In the genomic region with DNA sequence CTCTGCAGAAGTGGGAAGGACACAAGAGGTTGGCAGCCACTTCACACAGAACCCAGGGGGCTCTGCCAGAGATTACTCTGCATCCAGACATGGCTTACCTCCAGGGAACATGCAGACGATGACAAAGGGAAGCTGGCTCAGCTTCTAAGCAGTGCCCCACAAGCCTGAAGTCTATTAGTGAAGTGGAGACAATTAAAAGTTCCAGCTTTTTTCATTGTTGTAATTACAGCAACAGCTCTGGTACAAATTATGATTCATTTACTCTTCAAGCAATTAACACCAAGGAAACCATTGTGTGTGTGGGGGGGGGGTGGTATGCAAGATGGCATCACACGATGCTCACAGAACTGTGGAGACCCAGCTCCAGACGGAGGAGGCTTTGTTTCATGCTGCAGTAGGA, we compare ENCODE assay signal across 16 mouse cellular contexts.
"Had no signal": no experiment of that assay in that cellular context is flagged by ENCODE, and none has a peak within 500 bp of the region (broad histone marks: within the 10 kb centered on the region; RNA-seq: fewer than 3 reads in every experiment).

No protein-coding gene starts in this region.

- H3K4me3 ChIP-seq: intestine, embryonic 15.5 days; limb, embryonic 15.5 days; liver, embryonic 12.5 days; megakaryocyte, embryonic 14.5 days; neural tube, embryonic 12.5 days had no signal

- H3K9ac ChIP-seq: intestine, embryonic 15.5 days; limb, embryonic 15.5 days; liver, embryonic 12.5 days; lung, embryonic 14.5 days; neural tube, embryonic 12.5 days had no signal

- DNase-seq: kidney, adult 18-20 months; kidney, postnatal 14 days; layer of hippocampus, postnatal 36 days; lung, embryonic 14.5 days; lung, postnatal 10 days; right cerebral cortex, postnatal 4 days; spleen, adult 18-20 months; thymus, adult 2 months; thymus, postnatal 25 days had no signal

- H3K36me3 ChIP-seq: intestine, embryonic 15.5 days; limb, embryonic 15.5 days; liver, embryonic 12.5 days; neural tube, embryonic 12.5 days had no signal

- H3K4me2 ChIP-seq: intestine, embryonic 15.5 days; limb, embryonic 15.5 days; liver, embryonic 12.5 days; lung, embryonic 14.5 days; midbrain, embryonic 11.5 days; neural tube, embryonic 12.5 days had no signal

- H3K27ac ChIP-seq: intestine, embryonic 15.5 days; limb, embryonic 15.5 days; liver, embryonic 12.5 days; macrophage; neural tube, embryonic 12.5 days had no signal

- H3K4me1 ChIP-seq: intestine, embryonic 15.5 days; limb, embryonic 15.5 days; liver, embryonic 12.5 days; neural tube, embryonic 12.5 days had no signal

- H3K9me3 ChIP-seq: intestine, embryonic 15.5 days; limb, embryonic 15.5 days; liver, embryonic 12.5 days; megakaryocyte, embryonic 14.5 days; neural tube, embryonic 12.5 days had no signal

- ATAC-seq: intestine, embryonic 15.5 days; liver, embryonic 12.5 days had no signal

- H3K27me3 ChIP-seq: intestine, embryonic 15.5 days; limb, embryonic 15.5 days; liver, embryonic 12.5 days; neural tube, embryonic 12.5 days had no signal
